Mouse (Mus musculus): ENCODE measurements around the gene Pnrc1. TPM values are rescaled to one million over a fixed set of nuclear protein-coding genes. Genes with fewer than 3 reads are reported as not detected.
A peak's percentile ranks its signal among the peaks of the same experiment; 100 is the strongest.
"Not testable (repeated sequence)": the region's sequence is repeated elsewhere in the genome, so short reads cannot be mapped to it uniquely, and the experiment has no call there.

Gene Pnrc1
- polyA plus RNA-seq (2015; fragmentation: Nextera tagmentation; extraction: Ambion mirVana): 72.8 and 80.0 TPM in 2 replicates

DNA sequence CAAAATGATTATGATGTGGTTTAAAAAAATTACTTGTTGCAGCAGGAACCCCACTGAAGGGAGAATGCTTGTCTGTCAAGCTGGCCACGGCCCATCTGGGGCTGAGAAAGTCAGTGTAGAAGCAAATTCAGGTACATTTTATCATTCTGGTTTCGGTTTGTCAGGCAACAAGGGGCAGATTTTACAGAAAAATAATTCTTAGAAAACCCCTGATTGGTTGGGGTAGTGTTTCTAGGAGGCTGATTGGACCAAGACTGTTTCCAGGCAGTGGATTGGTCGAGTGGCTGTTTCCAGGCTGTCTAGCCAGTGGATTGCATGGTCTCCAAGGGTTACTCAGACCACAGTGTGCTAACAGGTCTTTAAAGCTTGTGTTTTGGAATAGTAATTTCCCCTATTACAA lies at the start of gene Pnrc1:
TSS of gene Pnrc1 (minus strand) at position 162 of the 400 bp plus-strand sequence.
- H3K27ac ChIP-seq (replicated peaks): no peak within 1 kb of the TSS
- peaks cover 7% of the 10 kb centered on the region; the same call in 1 of the 2 replicates for H3K4me1 ChIP-seq
- peak within 1 kb of the TSS; percentile 31 for H3K4me3 ChIP-seq
- WGBS: 55% methylated on average over 3 of the region's 3 CpGs
- 0 out of 2 replicates have a peak, but pooled peaks cover 8% of the 10 kb centered on the region for H3K27me3 ChIP-seq (replicated peaks)
- no peaks in the 10 kb centered on the region for H3K36me3 ChIP-seq
- peak within 1 kb of the TSS; percentile 50 for H3K4me2 ChIP-seq
- peak within 1 kb of the TSS; percentile 47 for H3K9ac ChIP-seq
- no peaks in the 10 kb centered on the region for H3K9me3 ChIP-seq
- peak; percentile 61; the same call in 1 of the 2 replicates for ATAC-seq (ENCODE audit: extremely low read depth, insufficient number of reproducible peaks, low FRiP score, low TSS enrichment)

DNA sequence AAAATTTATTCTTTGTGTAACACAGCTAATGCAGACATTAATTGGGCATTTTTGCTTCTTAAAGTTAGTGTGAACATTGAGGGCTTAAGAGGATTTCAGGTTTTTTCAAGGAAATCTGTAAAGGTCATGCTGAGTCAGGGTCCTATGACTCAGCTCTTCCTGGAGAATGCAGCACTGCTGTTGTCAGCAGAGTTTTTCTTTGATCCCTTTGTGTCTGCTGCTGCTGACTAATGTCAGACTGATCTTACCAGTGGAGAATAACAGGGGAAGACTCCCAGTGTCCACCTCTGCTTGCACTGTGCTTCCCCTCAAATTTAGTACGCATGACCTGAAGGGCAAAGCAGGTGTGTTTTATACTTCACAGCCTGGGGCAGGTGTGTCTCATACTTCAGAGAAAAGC lies 48.0 kb upstream of the Pnrc1 start:
- ATAC-seq (ENCODE audit: extremely low read depth, insufficient number of reproducible peaks, low FRiP score, low TSS enrichment): peak; percentile 85
- no peak overlapping the region for H3K4me3 ChIP-seq
- H3K27ac ChIP-seq (replicated peaks): peak overlapping the region; percentile 62
- H3K9ac ChIP-seq: no peak overlapping the region
- H3K4me1 ChIP-seq: no peaks in the 10 kb centered on the region
- H3K36me3 ChIP-seq: peaks cover 74% of the 10 kb centered on the region
- no peaks in the 10 kb centered on the region for H3K27me3 ChIP-seq (replicated peaks)
- H3K9me3 ChIP-seq: no peaks in the 10 kb centered on the region
- peak overlapping the region; percentile 24; the same call in 1 of the 2 replicates for H3K4me2 ChIP-seq
- 71% methylated on average over 1 of the region's 1 CpGs for WGBS

DNA sequence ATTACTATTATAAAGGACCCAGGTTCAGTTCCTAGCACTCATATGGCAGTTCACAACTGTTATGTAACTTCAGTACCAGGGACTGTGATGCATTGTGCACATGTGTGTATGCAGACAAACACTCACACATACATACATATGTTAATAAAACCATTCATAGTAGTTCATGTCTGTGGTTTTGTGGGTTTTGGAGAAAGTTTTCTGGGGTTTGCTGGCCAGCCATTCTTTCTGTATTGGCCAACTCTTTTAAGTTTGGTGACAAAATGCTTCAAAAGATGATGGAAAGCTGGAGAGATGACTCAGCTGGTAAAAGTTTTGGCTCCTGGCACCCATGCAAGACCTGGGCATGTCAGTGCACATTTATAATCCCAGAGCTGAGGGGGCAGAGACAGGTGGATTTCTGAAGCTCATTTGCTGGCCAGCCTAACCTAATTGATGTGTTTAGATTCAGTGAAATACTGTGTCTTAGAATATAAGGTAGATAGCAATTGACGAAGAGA lies 43.0 kb upstream of the Pnrc1 start:
- 96% methylated on average over 1 of the region's 1 CpGs for WGBS
- peaks cover 73% of the 10 kb centered on the region for H3K36me3 ChIP-seq

DNA sequence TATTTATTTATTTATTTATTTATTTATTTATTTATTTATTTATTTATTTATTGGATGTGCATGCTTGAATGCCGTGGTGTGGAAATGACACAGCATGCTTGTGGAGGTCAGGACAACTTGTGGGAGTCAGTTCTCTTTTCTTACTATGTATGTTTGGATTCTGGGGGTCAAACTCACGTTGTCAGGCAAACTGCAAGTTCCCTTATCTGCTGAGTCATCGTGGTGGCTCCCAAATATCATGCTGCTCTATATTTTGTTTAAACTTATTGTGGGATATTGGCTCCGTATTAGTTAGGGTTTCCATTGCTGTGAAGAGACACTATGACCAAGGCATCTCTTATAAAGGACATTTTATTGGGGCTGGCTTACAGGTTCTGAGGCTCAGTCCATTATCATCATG lies 41.2 kb upstream of the Pnrc1 start:
- no peak for ATAC-seq (ENCODE audit: extremely low read depth, insufficient number of reproducible peaks, low FRiP score, low TSS enrichment)
- Histone ChIP-seq H3K36me3 (peaks cover 82% of the 10 kb centered on the region), H3K4me1 (no peaks in the 10 kb centered on the region), H3K9me3 (no peaks in the 10 kb centered on the region), H3K9ac (no peak overlapping the region), H3K27me3 (replicated peaks) (no peaks in the 10 kb centered on the region), H3K4me3 (no peak overlapping the region), H3K27ac (replicated peaks) (no peak overlapping the region), H3K4me2 (no peak overlapping the region)
- WGBS: 83% methylated on average over 4 of the region's 4 CpGs

More for the DNA sequence above, 43.0 kb upstream of the Pnrc1 start:
- no peaks in the 10 kb centered on the region for H3K9me3 ChIP-seq
- no peak for ATAC-seq (ENCODE audit: extremely low read depth, insufficient number of reproducible peaks, low FRiP score, low TSS enrichment)
- H3K27me3 ChIP-seq (replicated peaks): no peaks in the 10 kb centered on the region
- H3K9ac ChIP-seq: no peak overlapping the region
- no peak overlapping the region for H3K4me2 ChIP-seq
- H3K4me1 ChIP-seq: no peaks in the 10 kb centered on the region
- no peak overlapping the region for H3K27ac ChIP-seq (replicated peaks)
- H3K4me3 ChIP-seq: no peak overlapping the region

DNA sequence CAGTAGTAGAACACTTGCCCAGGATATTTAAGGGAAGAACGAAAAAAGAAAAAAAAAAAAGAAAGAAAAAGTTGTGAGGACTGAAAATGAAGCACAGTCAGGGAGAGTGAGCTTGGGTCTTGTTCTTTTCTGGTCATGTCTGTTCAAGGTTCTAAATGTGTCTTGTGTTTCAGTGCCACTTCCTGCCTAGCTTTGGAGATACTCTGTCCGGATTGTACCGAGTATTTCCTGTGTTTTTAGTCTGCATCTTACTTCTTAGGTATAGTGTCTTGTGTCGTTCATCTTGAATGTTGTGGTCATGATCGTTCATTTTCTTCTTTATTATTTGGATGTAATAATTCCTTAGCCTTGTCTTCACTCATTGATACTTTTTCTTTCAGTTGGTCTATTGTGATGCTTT lies 25.9 kb upstream of the Pnrc1 start:
- Histone ChIP-seq H3K9me3 (no peaks in the 10 kb centered on the region), H3K27ac (replicated peaks) (no peak overlapping the region), H3K4me3 (no peak overlapping the region), H3K4me1 (peaks cover 11% of the 10 kb centered on the region), H3K9ac (no peak overlapping the region), H3K27me3 (replicated peaks) (no peaks in the 10 kb centered on the region), H3K36me3 (0 out of 2 replicates have a peak, but pooled peaks cover 15% of the 10 kb centered on the region), H3K4me2 (no peak overlapping the region)
- 75% methylated on average over 5 of the region's 5 CpGs for WGBS
- ATAC-seq (ENCODE audit: extremely low read depth, insufficient number of reproducible peaks, low FRiP score, low TSS enrichment): no peak

- H3K27ac ChIP-seq (replicated peaks); H3K27me3 ChIP-seq (replicated peaks); H3K9me3 ChIP-seq; H3K4me2 ChIP-seq; H3K9ac ChIP-seq; H3K36me3 ChIP-seq; ATAC-seq (ENCODE audit: extremely low read depth, insufficient number of reproducible peaks, low FRiP score, low TSS enrichment); H3K4me3 ChIP-seq: not testable (repeated sequence)
- WGBS: 95% methylated on average over 7 of the region's 8 CpGs
- H3K4me1 ChIP-seq: peaks cover 13% of the 10 kb centered on the region
Measured at GRCm38 (mm10) chr4:33314150-33314549, 24.2 kb upstream of the Pnrc1 start.

DNA sequence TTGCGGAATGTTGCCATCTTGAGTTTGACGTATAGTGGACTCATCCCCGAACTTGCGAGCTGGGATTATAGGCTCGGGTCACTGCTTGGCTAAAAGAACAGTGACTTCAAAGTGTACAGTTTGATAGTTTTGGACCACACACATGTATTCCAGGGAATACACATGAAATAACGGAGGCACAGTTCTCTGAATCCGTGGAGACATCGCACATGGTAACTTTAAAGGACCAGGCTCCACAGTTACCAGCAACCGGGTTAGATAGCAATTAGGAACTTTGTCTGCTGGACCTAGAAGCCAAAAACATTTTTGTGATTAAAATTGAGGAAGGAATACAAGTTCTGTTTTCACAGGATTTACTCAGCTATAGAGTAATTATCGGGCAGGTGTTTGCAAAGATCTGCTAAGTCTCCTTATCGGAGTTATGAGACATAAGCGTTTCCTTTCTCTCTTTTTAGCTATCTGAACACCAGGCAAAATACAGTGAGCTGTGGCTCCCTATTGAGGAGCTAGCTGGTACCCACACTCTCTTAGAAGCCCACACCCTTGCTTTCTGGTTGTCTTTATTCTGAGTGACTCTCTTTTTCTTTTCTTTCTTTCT lies 21.0 kb upstream of the Pnrc1 start:
- Histone ChIP-seq H3K4me3 (peak overlapping the region; percentile 86), H3K36me3 (0 out of 2 replicates have a peak, but pooled peaks cover 5% of the 10 kb centered on the region), H3K9me3 (no peaks in the 10 kb centered on the region), H3K9ac (peak overlapping the region; percentile 94), H3K27me3 (replicated peaks) (no peaks in the 10 kb centered on the region), H3K4me1 (peaks cover 13% of the 10 kb centered on the region), H3K27ac (replicated peaks) (peak overlapping the region; percentile 58), H3K4me2 (peak overlapping the region; percentile 84)
- 14% methylated on average over 12 of the region's 12 CpGs for WGBS
- no peak for ATAC-seq (ENCODE audit: extremely low read depth, insufficient number of reproducible peaks, low FRiP score, low TSS enrichment)

GRCm38 (mm10) chr4:33309764-33310757 lies 20.1 kb upstream of the Pnrc1 start, which contains the start of gene Rngtt:
Rngtt (plus strand) TSS chr4:33310311.
- Histone ChIP-seq H3K9me3 (no peaks in the 10 kb centered on the region), H3K27ac (replicated peaks) (peak within 1 kb of the TSS; percentile 58), H3K9ac (peak within 1 kb of the TSS; percentile 94), H3K27me3 (replicated peaks) (no peaks in the 10 kb centered on the region), H3K4me1 (peaks cover 13% of the 10 kb centered on the region), H3K4me2 (peak within 1 kb of the TSS; percentile 84), H3K4me3 (peak within 1 kb of the TSS; percentile 86), H3K36me3 (0 out of 2 replicates have a peak, but pooled peaks cover 5% of the 10 kb centered on the region)
- ATAC-seq (ENCODE audit: extremely low read depth, insufficient number of reproducible peaks, low FRiP score, low TSS enrichment): peak; percentile 92
- WGBS: 4% methylated on average over 60 of the region's 60 CpGs

- Histone ChIP-seq H3K9ac (no peak overlapping the region), H3K27me3 (replicated peaks) (no peaks in the 10 kb centered on the region), H3K4me2 (no peak overlapping the region), H3K4me1 (peaks cover 13% of the 10 kb centered on the region), H3K9me3 (0 out of 2 replicates have a peak, but pooled peaks cover 4% of the 10 kb centered on the region), H3K36me3 (0 out of 2 replicates have a peak, but pooled peaks cover 2% of the 10 kb centered on the region), H3K27ac (replicated peaks) (no peak overlapping the region), H3K4me3 (no peak overlapping the region)
- ATAC-seq (ENCODE audit: extremely low read depth, insufficient number of reproducible peaks, low FRiP score, low TSS enrichment): no peak
- 65% methylated on average over 4 of the region's 4 CpGs for WGBS
Measured at GRCm38 (mm10) chr4:33307146-33307545, 17.2 kb upstream of the Pnrc1 start.

DNA sequence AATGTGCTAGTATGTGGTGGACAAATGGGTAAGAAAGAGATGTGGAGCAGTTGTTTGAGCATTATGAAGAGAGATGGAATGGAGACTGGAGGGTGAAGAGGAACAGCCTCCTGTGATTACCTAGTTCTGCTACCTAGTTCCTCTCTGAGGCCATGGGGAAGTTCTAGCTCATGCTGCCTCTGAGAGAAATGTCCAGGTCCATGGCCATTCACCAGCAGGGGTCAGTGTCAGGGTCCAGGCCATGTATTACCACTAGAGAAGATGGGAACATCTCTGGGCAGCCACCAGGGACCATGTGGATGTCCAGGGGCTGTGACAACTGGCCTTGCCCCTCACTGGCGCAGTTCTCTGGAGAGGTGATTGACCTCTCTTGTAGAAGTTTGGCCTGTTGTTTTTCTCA lies 13.1 kb upstream of the Pnrc1 start:
- 89% methylated on average over 1 of the region's 1 CpGs for WGBS
- Histone ChIP-seq H3K9ac (no peak overlapping the region), H3K4me3 (no peak overlapping the region), H3K36me3 (no peaks in the 10 kb centered on the region), H3K9me3 (peaks cover 14% of the 10 kb centered on the region; the same call in 1 of the 2 replicates), H3K4me2 (no peak overlapping the region), H3K4me1 (no peaks in the 10 kb centered on the region), H3K27me3 (replicated peaks) (no peaks in the 10 kb centered on the region), H3K27ac (replicated peaks) (no peak overlapping the region)
- no peak for ATAC-seq (ENCODE audit: extremely low read depth, insufficient number of reproducible peaks, low FRiP score, low TSS enrichment)

Data from heart, embryonic 13.5 days (tissue).